Mouse (Mus musculus): ENCODE measurements around the gene Etl4.

Etl4 gene

GRCm38 (mm10) chr2:20520636-20521595 lies 611.3 kb downstream of the Etl4 start:
- no peak for DNase-seq (ENCODE audit: low spot score in 2 of 2)

GRCm38 (mm10) chr2:20521686-20522285 lies 612.2 kb downstream of the Etl4 start:
- DNase-seq (ENCODE audit: low spot score in 2 of 2): no peak

- DNase-seq (ENCODE audit: low spot score in 2 of 2): no peak
Observed at GRCm38 (mm10) chr2:20523636-20524035, 614.1 kb downstream of the Etl4 start.

GRCm38 (mm10) chr2:20525879-20526593 lies 616.5 kb downstream of the Etl4 start:
- no peak for DNase-seq (ENCODE audit: low spot score in 2 of 2)

DNA sequence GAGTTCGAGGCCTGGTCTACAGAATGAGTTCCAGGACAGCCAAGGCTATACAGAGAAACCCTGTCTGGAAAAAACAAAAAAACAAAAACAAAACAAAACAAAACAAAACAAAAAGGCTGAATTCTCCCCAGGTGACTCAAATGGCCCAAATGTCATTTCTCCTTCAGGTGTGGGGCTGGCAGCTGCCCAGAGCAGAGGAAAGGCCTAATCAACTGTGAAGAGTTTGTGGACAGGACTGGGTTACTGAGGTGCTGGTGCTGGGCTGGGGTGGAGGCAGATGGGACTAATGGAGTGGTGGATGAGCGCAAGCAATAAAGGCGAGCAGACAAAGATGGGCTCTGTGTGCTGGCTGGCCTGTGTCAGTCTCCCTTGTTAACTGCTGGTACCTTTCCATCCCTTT lies 617.3 kb downstream of the Etl4 start:
- DNase-seq (ENCODE audit: low spot score in 2 of 2): no peak

GRCm38 (mm10) chr2:20532623-20533022 lies 623.0 kb downstream of the Etl4 start:
- DNase-seq (ENCODE audit: low spot score in 2 of 2): no peak

- no peak for DNase-seq (ENCODE audit: low spot score in 2 of 2)
Observed at GRCm38 (mm10) chr2:20537785-20538184, 628.2 kb downstream of the Etl4 start.

DNA sequence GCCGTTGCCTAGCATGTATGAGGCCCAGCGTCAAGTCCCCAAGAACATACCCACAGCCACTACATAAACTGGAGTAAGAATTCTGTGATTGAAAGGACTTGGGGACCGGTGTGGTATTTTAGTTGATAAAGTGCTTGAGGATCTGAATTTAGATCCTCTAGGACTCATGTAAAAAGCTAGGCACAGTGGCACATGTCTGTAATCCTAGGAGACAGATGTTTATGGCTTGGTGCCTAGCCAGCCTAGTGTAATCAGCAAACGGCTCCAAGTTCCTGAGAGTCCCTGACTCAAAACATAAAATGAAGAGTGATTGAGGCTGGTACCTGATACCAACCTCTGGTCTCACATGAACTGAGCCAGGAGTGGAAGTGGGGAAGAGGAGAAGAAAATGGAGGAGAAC lies 629.3 kb downstream of the Etl4 start:
- DNase-seq (ENCODE audit: low spot score in 2 of 2): no peak

GRCm38 (mm10) chr2:20541261-20541660 lies 631.7 kb downstream of the Etl4 start:
- no peak for DNase-seq (ENCODE audit: low spot score in 2 of 2)

DNA sequence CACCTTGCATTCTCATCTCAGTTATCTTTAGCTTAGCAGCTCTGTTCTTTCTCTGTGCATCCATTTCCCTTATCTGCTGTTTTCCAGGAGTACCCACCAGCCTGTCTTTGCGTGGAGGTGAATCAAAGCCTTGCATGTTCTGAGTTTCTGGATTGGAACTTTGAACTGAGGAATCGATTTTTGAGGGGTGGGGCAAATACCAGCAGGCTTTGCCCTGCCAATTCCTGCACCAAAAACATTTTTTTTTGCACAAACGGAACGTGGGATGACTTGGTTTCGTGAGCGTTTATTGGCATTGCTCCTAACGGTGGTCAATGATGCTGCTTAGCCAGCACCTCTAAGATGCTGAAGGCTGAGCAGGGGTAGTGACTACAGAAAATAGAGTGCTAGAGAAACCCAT lies 632.7 kb downstream of the Etl4 start:
- no peak for DNase-seq (ENCODE audit: low spot score in 2 of 2)

- no peak for DNase-seq (ENCODE audit: low spot score in 2 of 2)
Observed at GRCm38 (mm10) chr2:20545624-20546023, 636.0 kb downstream of the Etl4 start.

- no peak for DNase-seq (ENCODE audit: low spot score in 2 of 2)
Observed at GRCm38 (mm10) chr2:20546496-20547348, 637.1 kb downstream of the Etl4 start.

DNA sequence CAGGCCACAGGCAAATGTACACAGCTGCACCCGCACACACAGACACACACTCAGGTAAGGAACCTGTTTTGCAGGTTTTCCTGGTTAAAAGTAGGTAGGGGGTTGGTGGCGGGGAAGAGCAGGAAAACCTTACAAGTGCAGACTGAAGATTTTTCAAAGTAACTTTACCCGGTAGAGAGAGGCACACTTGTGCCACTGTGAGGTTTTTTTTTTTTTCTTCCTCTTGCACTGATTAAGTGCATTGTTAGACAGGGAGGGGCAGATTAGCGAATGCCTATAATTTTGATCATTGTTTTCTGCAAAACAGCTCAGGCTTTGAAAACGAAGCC lies 637.7 kb downstream of the Etl4 start:
- no peak for DNase-seq (ENCODE audit: low spot score in 2 of 2)

GRCm38 (mm10) chr2:20547686-20548624 lies 638.4 kb downstream of the Etl4 start:
- DNase-seq (ENCODE audit: low spot score in 2 of 2): no peak

- no peak for DNase-seq (ENCODE audit: low spot score in 2 of 2)
Observed at GRCm38 (mm10) chr2:20549065-20549464, 639.5 kb downstream of the Etl4 start.

- no peak for DNase-seq (ENCODE audit: low spot score in 2 of 2)
Observed at GRCm38 (mm10) chr2:20549996-20550395, 640.4 kb downstream of the Etl4 start.

- no peak for DNase-seq (ENCODE audit: low spot score in 2 of 2)
Observed at GRCm38 (mm10) chr2:20555706-20556105, 646.1 kb downstream of the Etl4 start.

DNA sequence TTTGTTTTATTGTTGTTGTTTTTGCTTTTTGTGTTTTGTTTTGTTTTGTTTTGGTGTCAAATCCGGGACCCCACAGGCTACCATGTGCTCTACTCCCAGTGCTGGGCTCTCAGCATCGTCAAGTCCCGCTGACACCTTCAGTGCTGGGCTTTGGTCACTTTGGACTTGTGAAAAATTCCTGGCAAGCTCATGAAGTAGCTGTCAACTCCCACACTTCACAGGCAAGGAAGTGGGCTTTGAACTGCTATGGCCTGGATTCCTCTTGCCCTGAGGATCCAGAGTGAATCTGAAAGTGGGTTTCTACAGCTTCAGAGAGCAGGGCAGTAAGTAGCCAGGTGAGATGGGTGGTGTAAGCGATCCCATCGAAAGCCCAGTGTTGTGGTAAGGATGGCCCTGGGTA lies 649.5 kb downstream of the Etl4 start:
- DNase-seq (ENCODE audit: low spot score in 2 of 2): no peak

GRCm38 (mm10) chr2:20559723-20560122 lies 650.1 kb downstream of the Etl4 start:
- DNase-seq (ENCODE audit: low spot score in 2 of 2): no peak

DNA sequence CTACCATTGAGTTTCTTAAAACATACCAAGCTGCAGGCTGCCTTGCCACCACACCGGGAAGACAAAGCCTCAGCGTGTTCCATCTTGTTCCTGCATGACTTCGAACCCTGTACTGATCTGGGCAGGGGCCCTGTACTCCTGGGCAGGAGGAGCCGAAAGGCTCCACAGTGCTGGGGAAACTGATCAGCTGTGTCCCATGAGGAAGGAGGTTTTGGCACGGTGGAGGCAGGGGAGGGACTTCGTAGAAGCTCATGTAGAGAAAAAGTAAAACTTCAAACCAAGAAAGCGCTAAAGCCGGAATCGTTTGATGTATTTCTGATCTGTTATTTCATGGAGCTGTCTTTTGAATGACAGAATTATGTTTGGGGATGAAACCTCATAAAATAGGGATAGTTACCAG lies 651.0 kb downstream of the Etl4 start:
- no peak for DNase-seq (ENCODE audit: low spot score in 2 of 2)

GRCm38 (mm10) chr2:20563036-20563435 lies 653.5 kb downstream of the Etl4 start:
- DNase-seq (ENCODE audit: low spot score in 2 of 2): no peak

Data from spleen, postnatal 36 days (tissue).